Mouse (Mus musculus) G1E (cell line): ENCODE results near the gene Clasp2. TPM values are rescaled to one million over a fixed set of nuclear protein-coding genes. Genes with fewer than 3 reads are reported as not detected.

Source experiments
- ATAC-seq: 2 replicates; pipeline ENCODE4 v1.8.0; 2016; ENCODE audit warnings: mild to moderate bottlenecking; ENCODE audit not compliant: insufficient number of reproducible peaks, poor library complexity, low FRiP score, severe bottlenecking; ENCODE audit errors: extremely low read depth
- DNase-seq: peaks from one replicate; pipeline ENCODE4 v3.0.0; 2012; ENCODE audit warnings: low spot score
- H3K27me3 ChIP-seq: 2 replicates; pipeline ENCODE4 v1.6.1; 2012; ENCODE audit warnings: mild to moderate bottlenecking, low read length, inconsistent platforms; ENCODE audit not compliant: insufficient read depth
- H3K36me3 ChIP-seq: replicated peaks from 2 replicates; pipeline ENCODE3; 2012; ENCODE audit warnings: mild to moderate bottlenecking, inconsistent platforms
- H3K4me1 ChIP-seq: 2 replicates; pipeline ENCODE4 v1.6.1; 2012; ENCODE audit warnings: low read depth, low read length, inconsistent platforms, mixed read lengths; ENCODE audit not compliant: insufficient read depth
- H3K4me3 ChIP-seq: 2 replicates; pipeline ENCODE4 v1.5.1; 2012; ENCODE audit warnings: low read depth, mild to moderate bottlenecking, inconsistent platforms, low read length, moderate library complexity, mixed read lengths
- H3K9me3 ChIP-seq: replicated peaks from 2 replicates; pipeline ENCODE4 v1.6.1; 2012; ENCODE audit warnings: inconsistent platforms
- CTCF ChIP-seq: IDR thresholded peaks from 2 replicates; pipeline ENCODE4 v1.5.1; 2012; ENCODE audit warnings: low read depth, low read length, inconsistent platforms, mixed read lengths
- GATA1 ChIP-seq: IDR thresholded peaks from 2 replicates; pipeline ENCODE4 v1.6.1; 2012; ENCODE audit warnings: borderline replicate concordance, low read length, inconsistent platforms, mixed read lengths
- GATA2 ChIP-seq: IDR thresholded peaks from 2 replicates; pipeline ENCODE4 v1.6.1; 2012; ENCODE audit warnings: low read depth, low read length, inconsistent platforms, borderline replicate concordance
- POLR2AphosphoS5 ChIP-seq: IDR thresholded peaks from 2 replicates; pipeline ENCODE4 v1.6.1; 2012; ENCODE audit warnings: low read depth, low read length, inconsistent platforms; ENCODE audit not compliant: insufficient replicate concordance
- TAL1 ChIP-seq: conservative IDR thresholded peaks from 2 replicates; pipeline ENCODE4 v1.6.1; 2012; ENCODE audit warnings: low read depth, low read length, inconsistent platforms, mixed read lengths
- polyA plus RNA-seq: library from polyadenylated mRNA; stranded (reverse); fragments of >175 nt; gene quantifications from 2 replicates; pipeline ENCODE4 v1.2.3, GENCODE M21; 2012
- total RNA-seq, 2 experiments: library from RNA; stranded (forward) in 1 of 2; stranded (reverse) in 1 of 2; fragments of 200-1000 nt in 1 of 2; fragments of >200 nt in 1 of 2; fragmentation: Nextera tagmentation in 1 of 2; gene quantifications; 2 replicates each; pipeline ENCODE4 v1.2.3; 2014 to 2017

Gene Clasp2
- total RNA-seq (2014; fragmentation: Nextera tagmentation) = 83.4 and 92.0 TPM in 2 replicates
- total RNA-seq (2017) = 40.4 and 41.8 TPM in 2 replicates
- 7.9 and 8.7 TPM in 2 replicates for polyA plus RNA-seq

GRCm38 (mm10) chr9:113741108-113741636 is at the start of gene Clasp2:
TSS of gene Clasp2 (plus strand) at chr9:113741473.
- peaks cover 2% of the 10 kb centered on the region; the same call in 1 of the 2 replicates for H3K27me3 ChIP-seq
- TF ChIP-seq POLR2AphosphoS5 (no peak), CTCF (no peak), GATA2 (no peak), TAL1 (no peak), GATA1 (no peak)
- peak; percentile 63; the same call in 1 of the 2 replicates for ATAC-seq
- peak; percentile 85 for DNase-seq
- H3K4me1 ChIP-seq = peaks cover 29% of the 10 kb centered on the region
- no peaks in the 10 kb centered on the region for H3K9me3 ChIP-seq
- H3K36me3 ChIP-seq = peaks cover 20% of the 10 kb centered on the region
- peak within 1 kb of the TSS; percentile 99 for H3K4me3 ChIP-seq

DNA sequence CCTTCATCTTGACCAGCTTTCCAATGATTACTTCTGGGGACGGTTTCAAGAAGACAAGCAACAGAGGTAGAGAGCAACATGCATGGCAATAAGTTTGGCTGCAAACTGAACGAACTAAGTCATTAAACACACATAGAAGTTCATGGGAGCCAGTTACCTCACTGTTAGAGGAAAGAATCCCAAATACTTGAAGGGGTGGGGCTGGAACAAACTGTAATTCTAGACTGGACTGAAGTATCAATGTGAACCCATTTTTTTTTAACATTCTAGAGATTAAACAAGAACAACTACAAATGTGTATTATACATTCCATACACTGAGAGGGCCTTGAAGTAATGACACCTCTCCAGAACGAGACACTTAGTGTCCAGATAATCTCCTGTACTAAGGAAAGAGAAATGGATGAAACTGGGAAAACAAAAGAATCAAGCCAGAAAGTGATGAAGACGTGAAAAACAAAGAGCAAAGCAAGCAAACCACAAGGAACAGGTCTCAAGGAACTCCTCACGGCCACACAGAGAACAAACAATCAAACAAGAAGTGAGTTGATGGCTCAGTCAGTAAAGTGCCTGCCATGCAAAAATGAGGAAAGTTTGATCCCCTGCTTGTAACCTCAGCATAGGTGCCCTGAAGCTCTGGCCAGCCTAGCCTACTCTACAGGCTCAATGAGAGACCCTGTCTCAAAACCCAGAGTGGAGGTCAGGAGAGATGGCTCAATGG is 39.7 kb upstream of the Clasp2 start:
- Histone ChIP-seq H3K4me1 (peaks cover 36% of the 10 kb centered on the region), H3K27me3 (no peaks in the 10 kb centered on the region), H3K36me3 (peaks cover 75% of the 10 kb centered on the region), H3K4me3 (no peak overlapping the region), H3K9me3 (no peaks in the 10 kb centered on the region)
- ATAC-seq (no peak), DNase-seq (no peak)
- TF ChIP-seq CTCF (no peak), POLR2AphosphoS5 (no peak), GATA2 (no peak), GATA1 (no peak), TAL1 (no peak)

- Histone ChIP-seq H3K9me3 (no peaks in the 10 kb centered on the region), H3K4me3 (peak overlapping the region; percentile 98), H3K27me3 (peaks cover 4% of the 10 kb centered on the region; the same call in 1 of the 2 replicates), H3K4me1 (peaks cover 42% of the 10 kb centered on the region), H3K36me3 (peaks cover 50% of the 10 kb centered on the region)
- DNase-seq (no peak), ATAC-seq (no peak)
- no peak for TF ChIP-seq TAL1
- TF ChIP-seq GATA1 = no peak
- TF ChIP-seq GATA2 = no peak
- no peak for TF ChIP-seq CTCF
- no peak for TF ChIP-seq POLR2AphosphoS5
These were observed 35.2 kb upstream of the Clasp2 start for GRCm38 (mm10) chr9:113706108-113706507.

GRCm38 (mm10) chr9:113706841-113707240 is 34.4 kb upstream of the Clasp2 start:
- Histone ChIP-seq H3K4me3 (peak overlapping the region; percentile 98), H3K36me3 (peaks cover 44% of the 10 kb centered on the region), H3K27me3 (peaks cover 9% of the 10 kb centered on the region), H3K4me1 (peaks cover 37% of the 10 kb centered on the region), H3K9me3 (no peaks in the 10 kb centered on the region)
- TF ChIP-seq POLR2AphosphoS5 (no peak), TAL1 (no peak), GATA1 (no peak), GATA2 (no peak), CTCF (no peak)
- ATAC-seq = no peak
- no peak for DNase-seq

- DNase-seq (peak; percentile 86), ATAC-seq (peak; percentile 56)
- TF ChIP-seq TAL1 (no peak), GATA1 (no peak), POLR2AphosphoS5 (no peak), CTCF (no peak), GATA2 (no peak)
- Histone ChIP-seq H3K36me3 (peaks cover 35% of the 10 kb centered on the region), H3K4me3 (peak within 1 kb of the TSS; percentile 98), H3K27me3 (peaks cover 16% of the 10 kb centered on the region), H3K9me3 (no peaks in the 10 kb centered on the region), H3K4me1 (peaks cover 31% of the 10 kb centered on the region)
These were observed 33.6 kb upstream of the Clasp2 start, which contains the start of gene Pdcd6ip for GRCm38 (mm10) chr9:113707481-113708360. TSS of gene Pdcd6ip (minus strand) at chr9:113708259.
